Mouse (Mus musculus) CH12.LX (cell line): ENCODE measurements around the gene Shank3. TPM values are rescaled to one million over a fixed set of nuclear protein-coding genes. Genes with fewer than 3 reads are reported as not detected.
A peak's percentile ranks its signal among the peaks of the same experiment; 100 is the strongest.

Experiments used
- DNase-seq: peaks from one replicate; pipeline ENCODE4 v3.0.0-alpha.2; 2013; ENCODE audit errors: extremely low read depth
- H3K27ac ChIP-seq: 2 replicates; pipeline ENCODE4 v1.5.1; 2012; ENCODE audit warnings: low read depth, mild to moderate bottlenecking, control low read depth, moderate library complexity; ENCODE audit not compliant: insufficient read depth
- H3K27me3 ChIP-seq: replicated peaks from 2 replicates; pipeline ENCODE3; 2012; ENCODE audit warnings: inconsistent platforms
- H3K36me3 ChIP-seq, 2 experiments: replicated peaks in 1 of 2; 2 replicates each; pipeline versions ENCODE3 to v1.6.1; 2012; ENCODE audit warnings: inconsistent platforms in 1 of 2, low read length in 1 of 2, mild to moderate bottlenecking in 1 of 2, mixed read lengths in 1 of 2, moderate library complexity in 1 of 2; ENCODE audit not compliant: control insufficient read depth in 1 of 2, insufficient read depth in 1 of 2
- H3K4me1 ChIP-seq, 2 experiments: 2 replicates each; pipeline ENCODE4 v1.6.1; 2012; ENCODE audit warnings: inconsistent platforms in 1 of 2, moderate library complexity in 1 of 2; ENCODE audit not compliant: insufficient read depth in 2 of 2, control insufficient read depth in 1 of 2
- H3K4me2 ChIP-seq: 2 replicates; pipeline ENCODE4 v1.6.1; 2012; ENCODE audit warnings: low read depth, mild to moderate bottlenecking, control low read depth; ENCODE audit not compliant: poor library complexity, insufficient read depth, severe bottlenecking
- H3K4me3 ChIP-seq, 3 experiments: fragments of 150-350 bp in 1 of 3; sonication (generic) in 1 of 3; replicated peaks in 1 of 3; 2 replicates each; pipeline versions ENCODE3 to v1.5.1; 2011 to 2012; ENCODE audit warnings: low read depth in 2 of 3, low read length in 2 of 3, mild to moderate bottlenecking in 2 of 3, moderate library complexity in 2 of 3, control low read depth in 1 of 3, improper control_type of control experiment in 1 of 3, inconsistent platforms in 1 of 3, mixed read lengths in 1 of 3; ENCODE audit not compliant: poor library complexity in 1 of 3
- H3K79me2 ChIP-seq: replicated peaks from 2 replicates; pipeline ENCODE4 v1.6.1; 2012; ENCODE audit warnings: mild to moderate bottlenecking, moderate library complexity; ENCODE audit not compliant: control insufficient read depth, poor library complexity, insufficient read depth, severe bottlenecking; ENCODE audit errors: extremely low read depth
- H3K9ac ChIP-seq: 2 replicates; pipeline ENCODE4 v1.6.1; 2012; ENCODE audit warnings: low read depth, mild to moderate bottlenecking, control low read depth, moderate library complexity; ENCODE audit not compliant: insufficient read depth
- H3K9me3 ChIP-seq: replicated peaks from 2 replicates; pipeline ENCODE3; 2012; ENCODE audit warnings: low read length, inconsistent platforms, mixed read lengths
- BHLHE40 ChIP-seq: IDR thresholded peaks from 2 replicates; pipeline ENCODE4 v1.6.1; 2011; ENCODE audit warnings: mild to moderate bottlenecking, low read depth, low read length, improper control_type of control experiment
- CHD1 ChIP-seq: IDR thresholded peaks from 2 replicates; pipeline ENCODE4 v1.6.1; 2012; ENCODE audit warnings: low read depth, low read length, improper control_type of control experiment, inconsistent platforms
- CHD2 ChIP-seq: IDR thresholded peaks from 2 replicates; pipeline ENCODE4 v1.6.1; 2011; ENCODE audit warnings: low read length, improper control_type of control experiment
- CTCF ChIP-seq, 2 experiments: IDR thresholded peaks in 1 of 2; conservative IDR thresholded peaks in 1 of 2; 2 replicates each; pipeline ENCODE4 v1.5.1; 2011 to 2012; ENCODE audit warnings: low read depth in 2 of 2, low read length in 2 of 2, improper control_type of control experiment in 1 of 2, inconsistent platforms in 1 of 2, mild to moderate bottlenecking in 1 of 2, moderate library complexity in 1 of 2
- EP300 ChIP-seq: IDR thresholded peaks from 2 replicates; pipeline ENCODE4 v1.6.1; 2011; ENCODE audit warnings: low read length, improper control_type of control experiment
- KAT2A ChIP-seq: IDR thresholded peaks from 2 replicates; pipeline ENCODE4 v1.6.1; 2012; ENCODE audit warnings: low read length, improper control_type of control experiment, inconsistent platforms; ENCODE audit not compliant: insufficient replicate concordance
- MEF2A ChIP-seq: IDR thresholded peaks from 2 replicates; pipeline ENCODE4 v1.6.1; 2014; ENCODE audit warnings: low read depth, mild to moderate bottlenecking, inconsistent platforms, low read length, improper control_type of control experiment, borderline replicate concordance
- MYC ChIP-seq: IDR thresholded peaks from 2 replicates; pipeline ENCODE4 v1.6.1; 2011; ENCODE audit warnings: low read depth, mild to moderate bottlenecking, improper control_type of control experiment, low read length
- PAX5 ChIP-seq: IDR thresholded peaks from 2 replicates; pipeline ENCODE4 v1.6.1; 2012; ENCODE audit warnings: low read length, inconsistent platforms, mixed read lengths
- POLR2A ChIP-seq: IDR thresholded peaks from 2 replicates; pipeline ENCODE4 v1.6.1; 2011; ENCODE audit warnings: low read depth, mild to moderate bottlenecking, improper control_type of control experiment, low read length
- POLR2AphosphoS2 ChIP-seq: IDR thresholded peaks from 2 replicates; pipeline ENCODE4 v1.6.1; 2011; ENCODE audit warnings: low read depth, low read length, improper control_type of control experiment
- RAD21 ChIP-seq: IDR thresholded peaks from 2 replicates; pipeline ENCODE4 v1.6.1; 2011; ENCODE audit warnings: low read depth, mild to moderate bottlenecking, low read length, improper control_type of control experiment, moderate library complexity
- SMC3 ChIP-seq: IDR thresholded peaks from 2 replicates; pipeline ENCODE4 v1.6.1; 2011; ENCODE audit warnings: low read depth, low read length, improper control_type of control experiment
- TBP ChIP-seq: conservative IDR thresholded peaks from 2 replicates; pipeline ENCODE4 v1.6.1; 2011; ENCODE audit warnings: low read depth, low read length, improper control_type of control experiment
- TCF12 ChIP-seq: IDR thresholded peaks from 2 replicates; pipeline ENCODE4 v1.6.1; 2014; ENCODE audit warnings: low read depth, mild to moderate bottlenecking, inconsistent platforms, low read length, improper control_type of control experiment
- UBTF ChIP-seq: IDR thresholded peaks from 2 replicates; pipeline ENCODE4 v1.6.1; 2012; ENCODE audit warnings: low read depth, mild to moderate bottlenecking, inconsistent platforms, low read length, improper control_type of control experiment, moderate library complexity
- USF1 ChIP-seq: IDR thresholded peaks from 2 replicates; pipeline ENCODE4 v1.6.1; 2014; ENCODE audit warnings: low read depth, mild to moderate bottlenecking, inconsistent platforms, low read length, improper control_type of control experiment
- ZC3H11A ChIP-seq: IDR thresholded peaks from 2 replicates; pipeline ENCODE4 v1.6.1; 2012; ENCODE audit warnings: low read depth, mild to moderate bottlenecking, inconsistent platforms, low read length, improper control_type of control experiment
- ZNF384 ChIP-seq: IDR thresholded peaks from 2 replicates; pipeline ENCODE4 v1.6.1; 2012; ENCODE audit warnings: low read depth, low read length, improper control_type of control experiment, inconsistent platforms
- dilution Hi-C: fragments of 300-500 bp; cut with MboI; formaldehyde crosslinking; loops from 2 replicates; pipeline ENCODE4 v1.14.3; 2020; ENCODE audit warnings: low sequenced_read_pairs; ENCODE audit not compliant: extremely low pct_unique_long_range_greater_than_20kb, extremely low pct_ligation_motif_present
- in situ Hi-C: fragments of 300-500 bp; cut with MboI; formaldehyde crosslinking; loops from 3 replicates; pipeline ENCODE4 v1.14.3; 2019; ENCODE audit warnings: low sequenced_read_pairs, low pct_ligation_motif_present, low pct_unique_long_range_greater_than_20kb, mixed read lengths
- polyA plus RNA-seq: library from polyadenylated mRNA; unstranded; fragments of >175 nt; gene quantifications from 2 replicates; pipeline ENCODE4 v1.2.1, GENCODE M21; 2012; ENCODE audit warnings: low read depth; ENCODE audit not compliant: insufficient read length
- total RNA-seq, 2 experiments: library from RNA; depleted of rRNA; stranded (reverse); fragments of 300-350 nt in 1 of 2; fragments of >200 nt in 1 of 2; gene quantifications; 2 replicates each; pipeline ENCODE4 v1.2.3; 2012 to 2014

Shank3 gene
- total and polyA plus RNA-seq, 3 experiments: not detected

DNA sequence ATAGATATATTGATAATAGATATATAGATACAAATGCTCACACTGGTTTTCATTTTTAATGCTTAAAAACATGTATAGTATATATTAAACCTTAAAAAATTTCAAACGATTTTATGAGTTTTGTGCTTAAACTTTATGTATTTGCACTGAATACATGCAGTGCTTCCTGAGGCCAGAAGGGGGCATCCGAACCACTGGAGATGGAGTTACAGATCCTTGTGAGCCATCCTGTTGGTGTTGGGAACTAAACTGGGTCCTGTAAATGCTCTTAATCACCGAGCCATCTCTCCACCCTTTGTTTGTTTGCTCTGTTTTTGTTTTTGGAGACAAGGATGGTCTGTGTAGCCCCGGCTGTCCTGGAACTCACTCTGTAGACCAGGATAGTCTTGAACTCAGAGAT, 4.5 kb upstream of the Shank3 start:
- Histone ChIP-seq H3K27ac (no peak overlapping the region), H3K4me3 (no peak overlapping the region), H3K9me3 (peaks cover 11% of the 10 kb centered on the region), H3K27me3 (peaks cover 11% of the 10 kb centered on the region), H3K36me3 (no peaks in the 10 kb centered on the region), H3K9ac (no peak overlapping the region), H3K4me2 (no peak overlapping the region), H3K79me2 (no peaks in the 10 kb centered on the region), H3K4me1 (no peaks in the 10 kb centered on the region)
- dilution Hi-C loops: no loop called here
- in situ Hi-C loops: no loop called here
- peak; percentile 16 for DNase-seq
- no peak for TF ChIP-seq MEF2A
- TF ChIP-seq TCF12: no peak
- no peak for TF ChIP-seq ZNF384
- TF ChIP-seq CHD2: no peak
- peak; percentile 49 for TF ChIP-seq SMC3
- TF ChIP-seq CTCF (conservative IDR thresholded peaks at IDR 0.05 in 1 of 2, IDR thresholded peaks at IDR 0.05 in 1 of 2; ENCODE audit: low read depth in 2 of 2, low read length in 2 of 2): peak; percentile 28 to 69; a peak in 3 of 4 replicates
- peak; percentile 53 for TF ChIP-seq RAD21

DNA sequence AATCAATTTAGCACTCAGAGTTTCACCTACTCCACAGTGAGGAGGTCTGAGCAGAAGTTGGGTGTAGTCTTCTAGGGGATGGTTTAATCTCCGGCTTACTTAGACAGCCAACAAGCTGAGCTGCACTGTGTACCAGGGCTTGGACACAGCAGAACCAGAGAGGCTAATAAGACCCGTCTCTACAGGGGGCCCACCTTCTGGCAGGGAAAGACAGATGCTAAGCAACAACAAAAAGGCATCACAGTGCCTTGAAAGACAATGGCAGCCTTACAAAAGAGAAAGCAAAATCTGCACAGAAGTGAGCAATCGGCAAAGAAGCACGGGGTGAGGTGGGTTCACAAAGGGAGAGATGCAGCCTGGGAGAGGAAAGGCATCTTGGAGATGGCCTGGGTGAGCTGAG, 3.3 kb upstream of the Shank3 start:
- Histone ChIP-seq H3K27ac (no peak overlapping the region), H3K9ac (no peak overlapping the region), H3K36me3 (no peaks in the 10 kb centered on the region), H3K27me3 (peaks cover 9% of the 10 kb centered on the region), H3K79me2 (no peaks in the 10 kb centered on the region), H3K4me2 (no peak overlapping the region), H3K4me3 (no peak overlapping the region), H3K9me3 (peaks cover 17% of the 10 kb centered on the region), H3K4me1 (no peaks in the 10 kb centered on the region)
- in situ Hi-C loops (no loop called here), dilution Hi-C loops (no loop called here)
- DNase-seq: no peak
- TF ChIP-seq UBTF (no peak), USF1 (no peak), POLR2A (no peak), TBP (no peak), POLR2AphosphoS2 (no peak), KAT2A (no peak), PAX5 (no peak), ZC3H11A (no peak), BHLHE40 (no peak), MYC (no peak)

DNA sequence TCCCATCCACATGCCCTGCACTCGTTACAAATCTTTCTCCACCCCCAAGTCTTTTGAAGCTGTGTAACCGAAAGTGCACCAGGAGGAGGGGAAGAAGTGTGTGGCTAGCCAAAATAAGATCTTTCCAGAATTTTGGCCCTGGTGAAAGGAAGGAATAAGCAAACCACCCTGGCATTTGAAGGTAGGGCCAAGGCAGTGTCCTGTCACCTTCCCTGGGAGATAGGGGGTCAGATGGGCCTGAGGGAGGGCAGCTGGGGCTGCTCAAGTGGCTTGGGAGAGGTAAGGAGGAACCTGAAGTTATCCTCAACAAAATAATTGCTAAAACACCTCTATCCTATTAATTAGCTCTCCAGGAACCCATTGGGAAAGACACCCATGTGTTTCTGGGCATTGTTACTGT, 2.6 kb upstream of the Shank3 start:
- Histone ChIP-seq H3K4me2 (no peak overlapping the region), H3K79me2 (no peaks in the 10 kb centered on the region), H3K27ac (no peak overlapping the region), H3K27me3 (peaks cover 7% of the 10 kb centered on the region), H3K4me1 (no peaks in the 10 kb centered on the region), H3K9me3 (peaks cover 17% of the 10 kb centered on the region), H3K9ac (no peak overlapping the region), H3K36me3 (no peaks in the 10 kb centered on the region), H3K4me3 (no peak overlapping the region)
- no peak for DNase-seq
- no peak for TF ChIP-seq KAT2A
- TF ChIP-seq EP300: no peak
- TF ChIP-seq CHD1: no peak
- no peak for TF ChIP-seq USF1
- dilution Hi-C loops (no loop called here), in situ Hi-C loops (no loop called here)
